Mouse (Mus musculus) kidney, adult 2 months (tissue): ENCODE data around the gene Zbtb18. TPM values are rescaled to one million over a fixed set of nuclear protein-coding genes. Genes with fewer than 3 reads are reported as not detected.

Experiments used
- DNase-seq: peaks from one replicate; pipeline ENCODE4 v3.0.0; 2021
- H3K27ac ChIP-seq: fragments of 200-500 bp; 2 replicates; pipeline ENCODE4 v1.5.1; 2012; ENCODE audit warnings: low read depth, low read length, control low read depth, inconsistent platforms; ENCODE audit not compliant: insufficient read depth
- H3K27me3 ChIP-seq: fragments of 200-500 bp; replicated peaks from 2 replicates; pipeline ENCODE4 v1.6.1; 2012; ENCODE audit warnings: mild to moderate bottlenecking, moderate library complexity, low read length, inconsistent platforms; ENCODE audit not compliant: control insufficient read depth, insufficient read depth
- H3K36me3 ChIP-seq: fragments of 200-500 bp; 2 replicates; pipeline ENCODE4 v1.6.1; 2012; ENCODE audit warnings: mild to moderate bottlenecking, moderate library complexity, low read length, inconsistent platforms; ENCODE audit not compliant: control insufficient read depth, insufficient read depth
- H3K4me1 ChIP-seq: fragments of 200-500 bp; 2 replicates; pipeline ENCODE4 v1.6.1; 2011; ENCODE audit warnings: low read length; ENCODE audit not compliant: control insufficient read depth, insufficient read depth
- H3K4me3 ChIP-seq: fragments of 200-500 bp; 2 replicates; pipeline ENCODE4 v1.5.1; 2011; ENCODE audit warnings: mild to moderate bottlenecking, low read depth, low read length, control low read depth; ENCODE audit not compliant: insufficient read depth
- CTCF ChIP-seq: fragments of 200-500 bp; conservative IDR thresholded peaks from 2 replicates; pipeline ENCODE4 v1.5.1; 2011; ENCODE audit warnings: low read depth, mild to moderate bottlenecking, control low read depth, low read length, moderate library complexity, mixed read lengths; ENCODE audit not compliant: insufficient read depth, insufficient read length
- POLR2A ChIP-seq: fragments of 200-500 bp; IDR thresholded peaks from one replicate; pipeline ENCODE4 v1.6.1; 2011; ENCODE audit warnings: low read depth, low read length, control low read depth
- WGBS: fragments of 180-500 bp; shearing (Covaris S2); methylation state at CpG from one replicate; pipeline ENCODE4 v1.1.7; 2018; 5-methylcytosine and 5-hydroxymethylcytosine counted together
- polyA plus RNA-seq: library from polyadenylated mRNA; depleted of rRNA; stranded (reverse); fragments of >200 nt; gene quantifications from 2 replicates; pipeline ENCODE4 v1.2.3, GENCODE M21; 2012; rRNA removed

The Zbtb18 gene
- polyA plus RNA-seq = 9.2 and 12.7 TPM in 2 replicates

DNA sequence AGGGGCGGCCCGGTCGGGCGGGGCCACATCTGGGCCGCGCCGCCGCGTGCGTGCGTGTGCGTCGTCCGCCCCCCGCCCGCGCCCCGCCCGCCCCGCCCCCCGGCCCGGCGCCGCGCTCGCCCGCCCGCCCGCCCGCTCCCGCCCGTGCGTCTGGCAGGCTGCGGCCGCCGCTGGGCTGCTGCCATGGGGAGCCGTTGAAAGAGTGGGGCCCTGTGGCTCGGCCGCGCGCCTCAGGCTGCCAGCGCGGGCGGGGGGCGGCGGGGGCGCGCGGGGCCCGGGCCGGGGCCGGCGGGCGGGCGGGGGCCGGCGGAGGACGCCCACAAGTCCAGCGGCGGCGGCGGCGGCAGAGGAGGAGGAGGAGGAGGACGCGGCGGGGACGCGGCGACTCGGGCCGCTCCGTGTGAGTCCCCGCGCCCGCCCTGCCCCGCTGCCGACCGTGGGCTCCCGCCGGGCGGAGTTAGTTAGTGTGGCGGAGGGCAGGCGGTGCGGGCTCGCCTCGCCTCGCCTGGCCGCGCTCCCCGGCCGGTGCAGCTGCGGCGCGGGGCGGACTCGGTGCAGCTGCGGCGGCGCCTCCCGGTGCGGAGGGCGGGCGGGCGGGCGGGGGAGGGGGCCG is at the start of gene Zbtb18:
Gene Zbtb18 (plus strand): TSS at position 156 of the 613 bp plus-strand sequence.
- DNase-seq = no peak
- no peaks in the 10 kb centered on the region for H3K36me3 ChIP-seq
- peak within 1 kb of the TSS; percentile 73 for H3K4me3 ChIP-seq
- no peak for TF ChIP-seq CTCF
- TF ChIP-seq POLR2A = no peak
- H3K27ac ChIP-seq = peak within 1 kb of the TSS; percentile 95
- no peaks in the 10 kb centered on the region for H3K27me3 ChIP-seq
- 12% methylated on average over 21 of the region's 106 CpGs for WGBS
- H3K4me1 ChIP-seq = peaks cover 11% of the 10 kb centered on the region

DNA sequence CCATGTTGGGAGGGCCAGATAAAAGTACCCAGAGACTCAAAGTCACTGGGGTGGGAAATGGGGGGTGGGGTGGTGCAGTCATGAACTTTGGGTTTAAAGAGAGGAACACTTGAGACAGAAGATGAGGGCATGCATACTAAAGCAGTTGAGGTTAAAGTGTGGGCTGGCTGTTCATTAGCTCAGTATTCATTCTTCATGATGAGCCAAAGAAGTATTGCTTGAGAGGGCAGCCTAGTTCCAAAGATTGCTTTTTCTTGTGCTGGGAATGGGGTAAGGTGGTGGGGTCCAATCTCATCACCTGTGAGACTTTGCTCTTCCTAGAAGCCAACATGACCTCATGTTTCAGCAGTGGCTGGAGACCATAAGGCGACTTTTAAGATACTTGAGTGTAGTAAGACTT is 44.7 kb upstream of the Zbtb18 start:
- 58% methylated on average over 1 of the region's 1 CpGs for WGBS

DNA sequence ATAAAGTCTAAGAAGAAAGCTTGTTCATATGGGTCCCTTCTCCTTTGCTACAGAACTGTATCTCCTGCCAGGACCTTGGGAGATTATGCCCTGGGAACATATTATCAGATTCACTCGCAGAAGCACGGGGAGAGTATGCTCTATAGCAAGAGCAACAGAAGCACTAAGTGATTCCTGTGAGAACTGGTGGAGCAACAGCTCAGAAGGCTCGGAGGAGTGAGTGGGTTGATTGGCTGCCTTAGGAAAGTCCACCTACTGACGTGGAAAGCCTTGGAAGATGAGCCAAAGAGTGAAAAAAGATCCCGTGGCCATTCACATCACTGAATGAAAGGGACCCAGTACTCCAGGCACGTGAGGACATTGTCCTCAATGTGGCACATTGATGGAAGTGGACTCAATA is 37.0 kb upstream of the Zbtb18 start:
- 74% methylated on average over 6 of the region's 6 CpGs for WGBS
- Histone ChIP-seq H3K36me3 (no peaks in the 10 kb centered on the region), H3K4me1 (no peaks in the 10 kb centered on the region), H3K27ac (no peak overlapping the region), H3K27me3 (no peaks in the 10 kb centered on the region), H3K4me3 (no peak overlapping the region)
- no peak for DNase-seq
- TF ChIP-seq CTCF (no peak), POLR2A (no peak)

More for the DNA sequence above, 44.7 kb upstream of the Zbtb18 start:
- DNase-seq = peak; percentile 81
- no peak for TF ChIP-seq POLR2A
- TF ChIP-seq CTCF = no peak
- no peaks in the 10 kb centered on the region for H3K4me1 ChIP-seq
- H3K27ac ChIP-seq = no peak overlapping the region
- H3K36me3 ChIP-seq = no peaks in the 10 kb centered on the region
- H3K27me3 ChIP-seq = no peaks in the 10 kb centered on the region
- H3K4me3 ChIP-seq = no peak overlapping the region

DNA sequence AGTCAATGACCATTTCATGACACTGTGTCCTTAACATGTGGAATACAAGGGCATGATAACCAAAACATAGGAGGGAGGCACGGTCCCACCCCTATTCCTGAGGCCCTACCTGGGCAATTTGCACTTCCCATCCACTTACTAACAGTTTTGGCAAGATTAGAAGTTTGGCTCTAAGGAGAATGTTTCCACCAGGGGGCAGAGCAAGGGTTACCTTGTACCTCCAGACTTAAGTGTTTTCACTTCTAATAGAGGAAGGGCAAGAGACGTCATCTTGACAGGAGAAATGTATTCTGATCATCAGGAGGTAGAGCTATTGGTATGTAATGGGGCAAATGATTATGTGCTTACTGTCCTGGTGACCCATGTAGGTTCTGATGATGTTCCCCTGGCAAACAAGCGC is 33.5 kb upstream of the Zbtb18 start:
- Histone ChIP-seq H3K4me3 (no peak overlapping the region), H3K36me3 (no peaks in the 10 kb centered on the region), H3K4me1 (no peaks in the 10 kb centered on the region), H3K27ac (no peak overlapping the region), H3K27me3 (no peaks in the 10 kb centered on the region)
- WGBS = 63% methylated on average over 3 of the region's 3 CpGs
- TF ChIP-seq CTCF (peak; percentile 20; the same call in 1 of the 2 replicates), POLR2A (no peak)
- DNase-seq = peak; percentile 62

DNA sequence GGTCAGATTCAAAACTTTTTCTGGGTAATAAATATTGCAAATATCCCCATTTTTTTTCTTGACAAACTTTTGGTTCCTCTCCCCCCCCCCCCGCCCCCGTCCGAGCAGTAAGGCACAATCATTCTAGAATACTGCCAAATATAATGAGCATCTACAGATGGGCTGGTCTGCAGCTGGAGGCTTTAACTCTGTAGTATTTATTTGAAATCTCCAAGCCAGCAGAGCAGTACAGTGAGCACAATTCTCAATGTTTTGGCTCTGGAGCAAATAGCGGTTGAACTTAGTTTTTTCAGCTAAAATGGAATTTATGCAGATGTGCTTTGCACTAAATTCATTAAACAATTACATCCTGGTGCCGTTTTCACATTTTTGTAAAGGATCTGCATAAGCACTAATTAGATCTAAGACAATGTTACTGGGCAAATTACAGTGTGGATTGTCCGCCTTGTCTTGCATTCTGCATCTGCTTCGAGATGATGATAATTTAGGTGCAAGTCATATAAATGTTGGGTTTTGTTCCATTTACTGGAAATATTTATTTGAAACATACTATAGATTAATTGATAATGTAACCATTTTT is 31.3 kb upstream of the Zbtb18 start:
- no peaks in the 10 kb centered on the region for H3K36me3 ChIP-seq
- WGBS = 81% methylated on average over 7 of the region's 7 CpGs
- no peak for DNase-seq
- TF ChIP-seq POLR2A = no peak
- TF ChIP-seq CTCF = no peak
- no peak overlapping the region for H3K4me3 ChIP-seq
- H3K4me1 ChIP-seq = no peaks in the 10 kb centered on the region
- H3K27me3 ChIP-seq = no peaks in the 10 kb centered on the region
- no peak overlapping the region for H3K27ac ChIP-seq

GRCm38 (mm10) chr1:177411359-177412358 is 30.5 kb upstream of the Zbtb18 start:
- TF ChIP-seq POLR2A (no peak), CTCF (no peak)
- no peak overlapping the region for H3K27ac ChIP-seq
- no peak overlapping the region for H3K4me3 ChIP-seq
- no peaks in the 10 kb centered on the region for H3K4me1 ChIP-seq
- WGBS = 51% methylated on average over 19 of the region's 19 CpGs
- DNase-seq = no peak
- no peaks in the 10 kb centered on the region for H3K36me3 ChIP-seq
- H3K27me3 ChIP-seq = no peaks in the 10 kb centered on the region
